Comparison of ENCODE assay signal across 8 mouse cellular contexts in the genomic region with DNA sequence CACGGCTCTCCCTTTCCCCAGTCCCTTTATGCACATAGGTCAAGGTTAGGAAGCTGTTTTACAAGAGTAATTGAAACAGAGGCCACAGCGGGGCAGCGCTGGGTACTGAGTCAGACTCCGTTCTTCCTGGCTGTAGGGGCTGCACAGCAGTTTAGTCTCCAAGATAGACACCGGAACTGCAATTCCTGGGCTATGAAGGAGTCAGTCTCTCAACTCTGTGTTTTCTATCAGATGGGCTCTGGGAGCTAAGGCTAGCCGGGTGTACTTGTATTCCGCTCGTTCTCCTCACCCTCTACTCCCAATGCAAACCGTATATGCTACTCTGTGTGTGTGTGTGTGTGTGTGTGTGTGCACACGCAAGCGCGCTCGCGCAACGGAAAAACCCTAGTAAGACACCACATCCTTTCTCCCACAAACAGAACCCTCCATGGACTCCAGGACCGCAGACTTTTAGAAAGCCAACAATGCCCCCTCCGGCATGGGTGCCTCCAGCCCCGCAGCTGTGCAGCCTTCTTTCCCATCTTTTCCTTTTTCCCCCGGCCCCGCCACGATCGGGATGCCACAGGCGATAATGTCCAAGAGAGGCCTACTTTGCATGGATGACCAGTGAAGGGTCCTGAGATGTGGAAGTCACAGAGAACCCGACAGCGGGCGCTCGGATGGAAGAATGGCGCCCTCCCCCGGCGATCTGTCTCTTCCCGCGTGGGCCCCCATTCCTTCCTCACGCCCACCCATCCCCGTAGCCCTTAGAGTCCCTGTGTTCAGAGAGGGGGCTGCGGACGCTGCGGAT. TPM values are rescaled to one million over a fixed set of nuclear protein-coding genes. Genes with fewer than 3 reads are reported as not detected.
A peak's percentile ranks its signal among the peaks of the same experiment; 100 is the strongest.
DNase-seq lines count a peak whose midpoint lies in the region; ATAC-seq and TF ChIP-seq lines count a peak whose summit lies in the region.

No protein-coding gene starts in this region.

- peak; percentile 13; the same call in 1 of the 2 replicates for TF ChIP-seq POLR2A in brain, embryonic 14.5 days (IDR thresholded peaks at IDR 0.05; ENCODE audit: borderline replicate concordance, extremely low read depth, insufficient read depth, insufficient read length, poor library complexity, severe bottlenecking)

- no peaks in the 10 kb centered on the region for H3K27me3 ChIP-seq in forebrain, embryonic 13.5 days
- H3K27me3 ChIP-seq in lung, embryonic 16.5 days (ENCODE audit: control insufficient read depth, insufficient read depth, low read depth, low read length) = no peaks in the 10 kb centered on the region

- WGBS in forebrain, embryonic 13.5 days = under 1% methylated on average over 37 of the region's 37 CpGs
- WGBS in lung, embryonic 16.5 days = 1% methylated on average over 37 of the region's 37 CpGs

- peaks cover 13% of the 10 kb centered on the region for H3K36me3 ChIP-seq in forebrain, embryonic 13.5 days (ENCODE audit: poor library complexity, severe bottlenecking)
- H3K36me3 ChIP-seq in lung, embryonic 16.5 days (ENCODE audit: control insufficient read depth, insufficient read depth, low read length) = no peaks in the 10 kb centered on the region; the same call in none of the 2 replicates

- peak; percentile 62 for DNase-seq in ES-CJ7 (ENCODE audit: low read depth, low spot score)
- DNase-seq in brain, embryonic 14.5 days (ENCODE audit: low read depth) = peak; percentile 86
- DNase-seq in heart, postnatal 25 days (ENCODE audit: low spot score) = peak; percentile 49
- peak; percentile 78 to 84 for DNase-seq in layer of hippocampus, postnatal 10 days (ENCODE audit: low spot score in 2 of 2)
- DNase-seq in thymus, postnatal 36 days = peak; percentile 76 to 78

- H3K4me2 ChIP-seq in forebrain, embryonic 13.5 days = peak overlapping the region; percentile 83
- H3K4me2 ChIP-seq in lung, embryonic 16.5 days (ENCODE audit: low read depth, low read length) = peak overlapping the region; percentile 97

- peak; percentile 33; the same call in 1 of the 2 replicates for TF ChIP-seq CTCF in brain, embryonic 14.5 days (IDR thresholded peaks at IDR 0.05; ENCODE audit: borderline replicate concordance, extremely low read depth, insufficient read depth, insufficient read length)

- peak overlapping the region; percentile 72 for H3K4me3 ChIP-seq in forebrain, embryonic 13.5 days
- H3K4me3 ChIP-seq in lung, embryonic 16.5 days (ENCODE audit: low read length) = peak overlapping the region; percentile 89

- no peaks in the 10 kb centered on the region for H3K9me3 ChIP-seq in forebrain, embryonic 13.5 days (replicated peaks)
- no peaks in the 10 kb centered on the region for H3K9me3 ChIP-seq in lung, embryonic 16.5 days (ENCODE audit: control insufficient read depth, low read length)

- H3K4me1 ChIP-seq in forebrain, embryonic 13.5 days = peaks cover 39% of the 10 kb centered on the region
- H3K4me1 ChIP-seq in lung, embryonic 16.5 days (replicated peaks; ENCODE audit: control insufficient read depth, insufficient read depth, low read length) = peaks cover 7% of the 10 kb centered on the region; the same call in 1 of the 2 replicates

- peak overlapping the region; percentile 94 for H3K9ac ChIP-seq in forebrain, embryonic 13.5 days
- peak overlapping the region; percentile 98 for H3K9ac ChIP-seq in lung, embryonic 16.5 days (ENCODE audit: low read length)

- H3K27ac ChIP-seq in forebrain, embryonic 13.5 days = peak overlapping the region; percentile 90
- peak overlapping the region; percentile 87 for H3K27ac ChIP-seq in lung, embryonic 16.5 days (ENCODE audit: low read length)

- peak; percentile 36 for ATAC-seq in forebrain, embryonic 13.5 days
- peak; percentile 59 for ATAC-seq in lung, embryonic 16.5 days (ENCODE audit: low read depth)
- peak; percentile 30; the same call in 1 of the 2 replicates for ATAC-seq in neutrophil, adult 5-6 weeks (ENCODE audit: extremely low read depth, insufficient number of reproducible peaks, low FRiP score, poor library complexity, severe bottlenecking)

- intact Hi-C loops in heart, postnatal 25 days (cut with DNase I) = loop anchor here (2.0 to 5.0 kb wide), 4 partner anchors 80 to 150 kb away; partner anchors contain the start of gene Ypel5

RNA-seq across cellular contexts. Expression of gene Lbh, which starts 0.7 kb away (rescaled TPM):
- 133 and 147 TPM in 2 replicates for polyA plus RNA-seq in brain, embryonic 14.5 days (2012; rRNA removed)
- polyA plus RNA-seq in forebrain, embryonic 13.5 days (2015; fragmentation: Nextera tagmentation; extraction: Ambion mirVana) = 5.3 and 5.6 TPM in 2 replicates
- 100 to 1,000 TPM; 390 to 430 TPM for total RNA-seq in heart, postnatal 25 days (2021)
- 10 to 100 TPM; 46.5 to 47.0 TPM for total RNA-seq in layer of hippocampus, postnatal 10 days (2021)
- 8.8 and 9.7 TPM in 2 replicates for polyA plus RNA-seq in lung, embryonic 16.5 days (2015; fragmentation: Nextera tagmentation; extraction: Ambion mirVana)
- total RNA-seq in neutrophil, adult 5-6 weeks (2017) = 183 and 185 TPM in 2 replicates

Comparison
In these comparisons a context has a peak if more than half of its experiments do, and no peak if none do; other contexts are left out.
1. Peak in every context shown above with its lines: DNase-seq, ATAC-seq, H3K4me3 ChIP-seq and H3K27ac ChIP-seq.